Mouse (Mus musculus): ENCODE results near the gene Ndufs7.

- TF ChIP-seq CTCF (IDR thresholded peaks at IDR 0.05) (no peak), POLR2A (IDR thresholded peaks at IDR 0.05; ENCODE audit: insufficient read depth, low read depth, low read length) (no peak)
Measured at GRCm38 (mm10) chr10:80270734-80271181, 21.8 kb downstream of the Ndufs7 start.

All from heart, adult 2 months (tissue).